21 mouse cellular contexts compared by ENCODE assay signal in genomic region chr6:106283815-106284214, GRCm38 (mm10).
"Had no signal": no experiment of that assay in that cellular context is flagged by ENCODE, and none has a peak within 500 bp of the region (broad histone marks: within the 10 kb centered on the region; RNA-seq: fewer than 3 reads in every experiment).

No protein-coding gene starts in this region.

- H3K27ac ChIP-seq: lung, embryonic 15.5 days; macrophage; midbrain, embryonic 13.5 days; midbrain, embryonic 15.5 days; neural tube, embryonic 13.5 days; neural tube, embryonic 15.5 days had no signal

- DNase-seq: lung, adult 2 months; lung, postnatal 14 days; lung, postnatal 36 days; retina, postnatal 1 day; right cerebral cortex, adult 18-20 months; right cerebral cortex, postnatal 25 days; right cerebral cortex, postnatal 4 days; spleen, adult 18-20 months; thymus, adult 18-20 months; thymus, postnatal 14 days; thymus, postnatal 36 days had no signal

- H3K9me3 ChIP-seq: lung, embryonic 15.5 days; megakaryocyte, embryonic 14.5 days; midbrain, embryonic 13.5 days; midbrain, embryonic 15.5 days; neural tube, embryonic 13.5 days; neural tube, embryonic 15.5 days had no signal

- H3K27me3 ChIP-seq: lung, embryonic 15.5 days; megakaryocyte, embryonic 14.5 days; midbrain, embryonic 13.5 days; midbrain, embryonic 15.5 days; neural tube, embryonic 13.5 days; neural tube, embryonic 15.5 days had no signal

- H3K9ac ChIP-seq: lung, embryonic 15.5 days; midbrain, embryonic 13.5 days; midbrain, embryonic 15.5 days; neural tube, embryonic 13.5 days; neural tube, embryonic 15.5 days had no signal

- H3K36me3 ChIP-seq: lung, embryonic 15.5 days; midbrain, embryonic 13.5 days; midbrain, embryonic 15.5 days; neural tube, embryonic 13.5 days; neural tube, embryonic 15.5 days had no signal

- ATAC-seq: lung, postnatal 0 days; midbrain, embryonic 13.5 days; midbrain, embryonic 15.5 days had no signal

- H3K4me3 ChIP-seq: lung, embryonic 15.5 days; megakaryocyte, embryonic 14.5 days; midbrain, embryonic 13.5 days; midbrain, embryonic 15.5 days; myocyte; neural tube, embryonic 13.5 days; neural tube, embryonic 15.5 days had no signal

- H3K4me2 ChIP-seq: lung, embryonic 15.5 days; midbrain, embryonic 11.5 days; midbrain, embryonic 13.5 days; midbrain, embryonic 15.5 days; neural tube, embryonic 13.5 days; neural tube, embryonic 15.5 days had no signal

- H3K4me1 ChIP-seq: lung, embryonic 15.5 days; megakaryocyte, embryonic 14.5 days; midbrain, embryonic 13.5 days; midbrain, embryonic 15.5 days; neural tube, embryonic 13.5 days; neural tube, embryonic 15.5 days had no signal
